Mouse (Mus musculus) heart, adult 18-20 months (tissue): ENCODE data around the gene Ttll10. TPM values are rescaled to one million over a fixed set of nuclear protein-coding genes. Genes with fewer than 3 reads are reported as not detected.
A peak's percentile ranks its signal among the peaks of the same experiment; 100 is the strongest.

ENCODE experiments used
- DNase-seq, 2 experiments: peaks; one replicate each; pipeline ENCODE4 v3.0.0; 2021 to 2022; ENCODE audit warnings: mixed read lengths in 1 of 2
- long read RNA-seq, 2 experiments: library from polyadenylated mRNA; stranded (forward); transcript quantifications; one replicate each; pipeline ENCODE4 v2.0.0; 2021
- total RNA-seq, 2 experiments: library from RNA; stranded (reverse); gene quantifications; 2 replicates each; pipeline ENCODE4 v1.2.3; 2021

The Ttll10 gene
- total RNA-seq: under 1 TPM in 1 of 2 experiments, not detected in 1; 0.33 TPM
- long read RNA-seq, experiment 1: 0 reads
- long read RNA-seq, experiment 2: 0 reads

DNA sequence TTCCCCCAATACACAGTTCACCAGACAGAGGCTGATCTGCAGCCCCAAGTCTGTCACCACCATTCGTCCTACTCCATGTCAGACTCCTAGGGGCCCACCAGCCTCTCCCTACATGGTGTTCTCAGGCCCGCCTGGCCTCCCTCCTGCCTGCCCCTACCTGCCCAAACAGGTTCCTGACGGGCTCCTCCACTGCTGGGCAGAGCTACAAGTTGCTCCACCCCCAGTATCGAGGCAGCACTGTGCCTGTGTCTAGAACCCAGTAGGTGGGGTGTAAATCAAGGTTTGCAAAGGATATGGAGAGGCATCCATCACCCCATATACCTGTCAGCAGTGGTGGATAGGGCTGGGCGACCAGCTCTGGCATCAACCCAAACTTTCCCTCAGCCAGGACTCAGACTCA, at the start of gene Ttll10:
Ttll10 (minus strand) TSS at position 154 of the 400 bp plus-strand sequence.
- DNase-seq: no peak

DNA sequence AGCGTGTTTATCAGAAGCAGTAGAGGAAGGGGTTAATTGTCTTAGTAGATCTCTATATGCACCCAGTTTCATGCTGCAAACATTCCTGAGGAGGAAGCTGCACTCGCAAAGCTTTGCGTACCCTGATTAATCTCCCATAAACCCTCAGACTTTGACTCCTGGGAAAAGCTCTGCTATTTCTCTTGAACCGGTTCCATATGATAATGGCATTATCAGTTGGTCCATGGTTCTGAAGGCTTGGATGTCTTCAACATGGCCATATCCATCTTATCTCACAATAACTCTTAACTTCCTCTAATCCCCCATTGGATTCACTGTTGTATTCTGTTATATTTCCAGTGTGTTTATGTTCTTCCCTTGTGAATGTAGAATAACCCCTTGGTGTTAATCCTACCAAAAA, 44.1 kb upstream of the Ttll10 start:
- no peak for DNase-seq

DNA sequence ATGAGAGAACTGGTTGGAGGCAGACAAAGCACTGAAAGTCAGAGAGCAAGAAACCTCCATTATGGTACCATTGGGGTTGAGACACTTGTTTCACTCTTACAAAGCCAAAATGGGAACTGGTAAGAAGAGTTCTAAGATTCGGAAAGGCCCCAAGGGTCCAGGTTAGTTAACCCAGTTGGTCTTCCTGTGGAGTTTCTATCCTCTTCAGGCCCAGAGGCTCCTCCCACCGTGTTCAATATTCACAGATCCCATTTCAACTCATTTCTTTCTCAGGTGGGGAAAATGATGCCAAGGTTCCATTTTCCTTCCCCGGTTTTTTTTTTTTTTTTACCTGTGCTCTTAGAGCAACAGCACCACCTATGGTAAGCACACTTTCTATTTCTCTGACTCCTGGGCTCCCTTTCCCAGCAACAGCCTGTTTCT, 42.3 kb upstream of the Ttll10 start:
- DNase-seq: no peak

DNA sequence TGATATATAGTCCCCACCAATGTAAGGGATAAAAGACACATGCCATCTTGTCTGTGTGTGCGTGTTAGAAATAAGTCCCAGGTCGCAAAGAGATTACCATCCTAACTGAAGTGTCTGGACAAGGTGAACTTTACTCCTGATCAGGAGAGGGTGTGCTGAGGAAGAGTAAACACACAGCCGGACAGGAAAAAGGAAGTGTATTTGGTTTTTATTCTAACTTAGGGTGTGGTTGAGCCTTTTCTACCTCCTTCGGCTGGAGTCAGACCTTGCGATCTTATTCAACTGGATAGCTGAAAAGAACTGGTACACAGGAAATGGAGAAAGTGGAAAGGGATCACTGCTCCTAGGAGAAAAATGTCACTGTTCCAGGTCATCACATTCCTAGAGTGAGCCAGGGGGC, 41.3 kb upstream of the Ttll10 start:
- no peak for DNase-seq

DNA sequence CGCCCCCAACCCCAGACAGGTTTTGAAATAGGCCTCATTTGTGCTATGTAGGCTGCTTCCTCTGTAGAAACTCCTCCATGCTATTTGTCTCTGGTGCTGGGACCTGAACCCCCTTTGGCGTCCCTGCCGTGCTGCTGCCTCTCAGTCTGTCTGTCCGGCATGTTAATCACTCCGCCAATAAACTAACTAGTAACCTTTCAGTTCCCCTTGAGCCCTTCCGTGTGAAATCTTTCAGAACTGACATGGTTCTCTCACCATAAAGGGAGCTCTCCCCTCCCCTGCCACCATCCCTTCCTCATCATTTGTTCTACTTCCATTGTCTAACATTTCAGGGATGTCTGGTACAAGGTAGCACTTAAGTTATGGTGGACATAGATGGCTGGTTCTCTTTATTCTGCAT, 40.2 kb upstream of the Ttll10 start:
- no peak for DNase-seq

DNA sequence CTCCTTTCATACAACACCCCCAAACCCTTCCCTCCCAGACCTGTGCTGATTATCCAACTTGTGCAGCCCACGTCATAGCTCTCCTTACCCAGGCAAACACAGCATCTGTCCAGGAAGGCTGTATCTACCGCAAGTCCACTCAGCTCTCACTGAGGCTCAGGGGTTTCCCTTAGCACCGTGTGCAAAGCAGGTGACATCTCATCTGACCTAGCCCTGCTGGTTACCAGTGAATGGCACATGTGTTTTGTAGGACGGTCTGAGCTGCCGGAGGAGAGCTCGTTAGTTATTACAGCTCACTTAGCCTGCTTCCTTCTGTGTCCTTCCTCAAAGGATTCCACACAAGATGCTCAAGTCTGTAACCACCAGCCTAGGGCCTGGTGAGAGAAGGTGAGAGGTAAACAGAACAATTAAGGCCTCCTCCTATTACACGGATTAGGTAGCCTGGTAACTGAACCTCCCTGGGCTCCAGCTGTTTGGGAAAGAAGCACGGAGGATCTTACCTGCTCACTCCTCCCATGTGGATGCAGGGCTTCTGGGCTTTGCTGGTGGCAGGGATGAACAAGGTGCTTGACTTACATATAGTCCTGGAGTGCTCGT, 38.7 kb upstream of the Ttll10 start:
- DNase-seq: no peak

DNA sequence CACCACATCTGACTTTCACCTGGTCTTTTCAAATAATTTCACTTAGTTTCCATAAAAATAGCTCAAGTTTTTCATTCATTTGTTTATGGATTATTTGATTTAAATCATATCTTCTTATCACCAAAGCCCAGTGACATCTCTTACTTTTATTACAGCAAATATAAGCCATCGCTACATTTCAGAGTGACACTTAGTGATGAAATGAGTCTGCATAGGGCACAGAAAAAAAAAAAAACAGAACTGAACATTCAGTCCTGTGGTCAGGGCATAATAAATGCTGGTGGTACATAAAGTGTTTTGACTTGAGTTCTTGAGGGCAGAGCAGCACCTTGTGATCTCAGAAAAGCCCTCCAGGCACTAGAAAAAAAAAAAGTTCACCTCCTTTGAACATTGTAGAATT, 37.0 kb upstream of the Ttll10 start:
- no peak for DNase-seq

DNA sequence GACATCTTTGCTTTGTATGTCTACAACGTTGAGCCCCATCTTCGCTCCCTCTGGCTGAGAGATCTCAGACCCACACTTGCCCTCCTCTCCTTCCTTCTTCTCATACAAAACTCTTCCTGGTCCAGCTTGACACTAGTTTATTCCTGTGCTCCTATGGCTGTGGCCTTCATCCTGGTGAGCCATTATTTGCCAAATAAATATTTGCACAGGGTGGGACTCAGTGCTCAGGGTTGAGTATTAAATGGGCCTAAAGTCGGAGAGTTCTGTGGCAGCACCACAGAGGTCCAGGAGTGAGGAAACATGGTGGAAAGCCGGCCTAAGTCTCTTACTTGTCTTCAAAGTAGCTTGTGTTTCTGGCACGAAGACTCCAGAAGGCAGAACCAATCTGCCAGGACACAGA, 34.5 kb upstream of the Ttll10 start:
- no peak for DNase-seq

DNA sequence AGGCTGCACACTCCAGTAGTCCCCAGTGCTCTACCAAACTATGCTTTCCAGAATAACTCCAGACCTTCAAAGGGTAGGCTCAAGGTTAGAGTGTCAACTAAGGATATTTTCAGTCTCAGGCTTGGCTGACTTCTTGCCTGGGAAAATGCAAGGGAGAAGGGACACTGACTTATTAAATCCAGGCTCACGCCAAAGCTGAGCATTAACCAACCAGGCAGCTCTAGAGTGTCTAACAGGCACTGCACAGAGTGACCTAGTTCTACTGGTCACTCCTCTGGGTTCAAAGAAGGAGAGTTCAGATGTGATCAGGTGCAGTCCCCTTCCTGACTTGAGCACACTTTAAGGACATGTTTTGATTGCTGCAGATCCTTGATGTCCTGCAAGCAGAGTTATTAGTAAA, 33.6 kb upstream of the Ttll10 start:
- no peak for DNase-seq

DNA sequence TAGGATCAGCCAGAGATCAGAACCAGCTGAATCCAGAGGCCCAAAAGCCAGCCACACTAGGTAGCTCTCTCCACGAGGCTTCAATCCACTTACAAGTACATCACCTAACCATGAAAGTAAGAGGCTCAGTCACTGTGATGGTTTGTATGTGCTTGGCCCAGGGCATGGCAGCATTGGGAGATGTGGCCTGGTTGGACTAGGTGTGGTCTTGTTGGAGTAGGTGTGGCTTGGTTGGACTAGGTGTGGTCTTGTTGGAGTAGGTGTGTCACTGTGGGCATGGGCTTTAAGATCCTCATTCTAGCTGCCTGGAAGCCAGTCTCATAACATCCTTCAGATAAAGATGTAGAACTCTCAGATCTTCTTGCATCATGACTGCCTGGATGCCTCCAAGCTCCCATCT, 32.0 kb upstream of the Ttll10 start:
- no peak for DNase-seq

DNA sequence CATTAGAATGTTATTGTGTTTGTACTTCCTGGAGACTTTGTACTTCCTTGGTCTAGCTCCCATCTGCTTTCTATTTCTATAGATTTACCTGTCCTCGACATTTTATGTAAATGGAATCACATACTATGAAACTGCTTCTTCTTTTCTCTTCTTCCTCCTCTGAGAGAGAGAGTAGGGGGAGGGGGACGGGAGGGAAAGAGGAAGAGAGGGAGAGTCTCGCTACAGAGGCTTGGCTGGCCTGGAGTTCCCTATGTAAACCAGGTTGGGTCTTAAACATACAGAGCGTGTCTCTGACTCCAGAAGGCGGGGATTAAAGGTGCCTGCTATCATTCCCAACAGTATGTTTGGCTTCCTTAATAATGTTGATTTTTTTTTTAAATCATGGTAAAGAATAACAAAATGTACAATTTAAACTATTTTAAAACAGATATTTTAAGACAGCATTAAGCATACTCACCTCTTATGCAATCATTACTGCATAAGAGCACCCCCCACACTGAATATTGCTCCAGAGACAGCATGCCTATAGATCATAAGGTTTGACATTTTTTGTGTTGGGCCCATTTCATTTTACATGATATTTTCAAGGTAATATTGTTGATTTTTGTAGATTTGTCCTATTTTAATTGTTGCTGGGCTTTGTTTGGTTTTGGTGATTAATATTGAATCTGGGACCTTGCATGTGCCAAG, 28.3 kb upstream of the Ttll10 start:
- no peak for DNase-seq

DNA sequence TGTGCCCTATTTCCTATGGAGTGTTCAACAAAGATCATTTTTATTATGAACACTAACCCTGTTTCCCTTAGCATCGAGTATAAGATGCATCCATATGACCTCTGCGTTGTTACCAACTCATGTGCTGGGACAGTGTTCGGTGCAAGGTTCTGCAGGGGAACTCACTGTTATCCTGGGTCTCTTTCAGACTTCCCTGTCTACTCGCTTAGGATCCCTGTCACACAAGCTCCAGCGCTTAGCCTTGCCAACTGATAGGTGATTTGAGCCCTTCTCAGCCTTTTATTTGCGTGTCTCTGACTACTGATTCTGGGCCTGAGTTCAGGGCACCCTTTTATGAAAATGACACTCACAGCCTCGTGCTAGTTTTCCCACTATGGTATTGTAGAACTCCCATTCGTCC, 26.0 kb upstream of the Ttll10 start:
- DNase-seq: no peak

DNA sequence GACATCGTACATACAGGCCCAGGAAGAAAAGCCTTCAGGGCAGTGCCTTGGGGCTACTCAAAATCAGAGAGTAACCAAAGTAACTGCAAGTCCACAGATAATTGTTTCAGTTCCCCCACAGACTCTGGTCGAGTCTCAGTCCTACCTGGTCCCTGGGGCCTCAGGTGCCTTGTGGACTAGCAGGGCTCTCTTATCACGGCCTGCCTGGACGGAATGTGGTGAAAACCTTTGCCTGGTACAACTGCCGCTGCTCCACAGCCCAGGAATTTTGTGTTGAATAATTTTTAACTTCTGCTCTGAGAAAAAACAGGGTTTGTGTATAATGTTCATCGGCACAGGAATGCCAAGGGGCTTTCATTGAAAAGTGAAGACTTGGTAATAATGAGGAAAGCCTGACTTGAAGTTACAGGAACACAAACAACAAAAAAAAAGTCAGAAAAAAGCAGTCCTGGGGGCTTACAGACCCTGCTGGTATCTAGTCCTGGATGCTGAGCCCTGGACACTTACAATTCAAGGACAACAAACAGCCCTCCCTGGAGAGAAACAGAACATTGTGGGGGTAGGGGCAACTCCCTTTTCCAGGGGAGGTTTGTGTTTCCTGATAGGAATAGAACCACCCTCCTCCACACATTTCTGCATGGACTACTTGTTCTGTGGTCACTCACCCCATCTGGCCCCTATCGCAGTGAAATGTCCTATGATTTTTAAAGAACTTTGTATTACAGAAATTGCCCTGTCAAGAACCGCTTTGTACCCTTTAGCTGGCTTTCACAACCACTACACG, 25.1 kb upstream of the Ttll10 start:
- no peak for DNase-seq

DNA sequence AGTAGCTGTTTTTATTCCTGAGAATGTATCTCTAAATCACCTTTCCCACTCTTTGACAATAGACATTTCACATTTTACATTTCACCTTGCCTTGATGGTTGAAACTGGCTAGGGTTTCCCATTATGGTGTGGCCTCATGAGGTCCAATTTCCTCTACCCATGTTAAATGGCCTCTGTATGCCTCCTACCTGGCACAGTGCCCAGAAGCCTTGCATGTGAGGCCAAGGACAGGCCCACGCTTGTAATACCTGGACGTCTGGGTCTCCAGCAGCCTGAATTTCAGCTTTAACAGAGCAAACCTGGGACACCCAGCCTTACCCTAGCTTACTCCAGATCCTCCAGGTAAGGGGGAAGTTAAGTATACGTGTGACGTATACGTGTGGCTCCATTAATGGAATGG, 24.1 kb upstream of the Ttll10 start:
- no peak for DNase-seq

DNA sequence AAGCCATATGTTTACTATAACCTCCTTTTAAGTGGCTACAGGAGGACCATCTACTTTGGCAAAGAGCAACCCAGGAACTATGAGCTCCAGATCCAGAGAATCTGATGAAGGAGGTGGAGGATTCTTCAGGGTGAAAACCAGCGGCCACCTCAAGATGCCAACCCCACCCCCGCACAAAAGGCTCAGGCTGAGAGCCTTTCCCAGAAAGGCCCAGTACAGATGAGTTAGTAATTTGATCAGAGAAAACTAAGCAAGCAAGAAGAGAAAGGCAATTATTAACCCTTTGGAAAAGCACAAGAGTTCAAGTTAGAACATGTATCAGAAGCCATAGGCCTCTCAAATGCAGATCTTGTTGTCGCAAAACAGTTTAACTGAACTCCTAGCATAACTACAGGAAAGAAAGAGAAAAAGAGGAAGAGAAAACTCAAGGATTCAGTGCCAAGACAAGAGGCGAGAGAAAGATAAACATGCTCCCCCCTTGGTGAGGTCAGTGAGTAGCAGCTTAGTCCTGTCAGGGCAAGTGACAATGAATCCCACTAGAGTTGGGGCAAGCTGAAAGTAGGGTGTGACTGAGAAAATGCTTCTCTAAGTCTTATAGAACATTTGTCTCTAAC, 23.5 kb upstream of the Ttll10 start:
- no peak for DNase-seq

DNA sequence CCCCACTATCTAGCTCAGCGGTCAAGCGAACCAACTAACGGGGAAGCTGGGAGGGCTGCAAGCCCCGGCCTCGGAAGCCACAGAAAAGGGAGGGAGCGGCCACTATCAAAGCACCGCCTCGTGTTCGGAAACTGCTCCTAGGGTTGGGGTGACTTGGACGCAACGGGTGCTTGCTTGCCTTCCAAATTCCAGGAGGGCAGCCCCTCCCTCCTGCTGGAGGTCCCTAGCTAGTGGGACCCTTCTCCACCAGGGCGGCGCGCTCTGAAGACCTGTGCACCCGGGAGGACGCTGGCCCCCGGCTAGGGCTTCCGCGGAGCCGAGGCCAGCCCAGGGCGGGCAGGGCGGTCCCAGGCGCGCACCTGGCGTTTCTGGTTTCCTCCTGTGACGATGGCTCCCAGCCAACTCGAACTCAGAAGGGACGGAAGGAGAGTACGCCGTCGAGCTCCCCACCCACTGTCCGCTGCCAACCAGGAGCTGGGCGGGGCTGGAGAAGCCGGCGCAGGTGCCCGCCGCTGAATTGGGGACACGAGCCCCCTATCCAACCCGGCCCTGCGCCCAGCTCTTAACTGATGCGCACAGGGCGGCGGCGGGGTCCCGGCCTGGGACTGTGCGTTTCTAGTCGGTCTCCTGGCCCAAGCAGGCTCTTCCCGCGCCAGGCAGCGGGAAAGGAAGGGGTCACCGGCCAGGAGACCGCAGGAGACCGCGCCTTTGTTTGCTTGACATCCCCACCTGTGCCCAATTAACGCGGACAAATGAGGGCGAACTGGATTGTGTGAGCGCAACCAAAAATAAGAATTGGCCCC, 18.5 kb upstream of the Ttll10 start:
- peak; percentile 22 to 26 for DNase-seq

DNA sequence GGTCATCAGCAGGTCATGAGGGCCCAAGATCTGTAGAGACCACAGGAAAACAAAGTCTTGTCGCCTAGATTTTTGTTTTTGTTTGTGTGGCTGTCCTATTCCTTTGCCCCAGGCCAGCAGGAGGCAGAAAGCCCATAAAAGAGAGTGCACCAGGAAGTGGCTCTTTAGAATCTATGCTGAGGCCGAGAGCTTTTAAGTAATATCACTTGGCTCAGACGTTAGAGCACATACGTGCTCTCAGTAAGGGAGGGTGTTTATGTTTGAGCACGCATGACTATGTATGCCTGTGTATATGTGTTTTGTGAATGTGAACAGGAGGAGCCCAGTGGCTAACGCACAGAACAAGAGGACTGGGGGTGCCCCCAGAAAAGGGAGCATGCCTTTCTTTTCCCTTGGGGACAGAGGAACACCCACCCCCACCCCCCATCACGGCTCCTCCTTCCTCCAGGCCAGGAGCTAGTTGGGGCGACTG, 17.7 kb upstream of the Ttll10 start:
- DNase-seq: no peak

DNA sequence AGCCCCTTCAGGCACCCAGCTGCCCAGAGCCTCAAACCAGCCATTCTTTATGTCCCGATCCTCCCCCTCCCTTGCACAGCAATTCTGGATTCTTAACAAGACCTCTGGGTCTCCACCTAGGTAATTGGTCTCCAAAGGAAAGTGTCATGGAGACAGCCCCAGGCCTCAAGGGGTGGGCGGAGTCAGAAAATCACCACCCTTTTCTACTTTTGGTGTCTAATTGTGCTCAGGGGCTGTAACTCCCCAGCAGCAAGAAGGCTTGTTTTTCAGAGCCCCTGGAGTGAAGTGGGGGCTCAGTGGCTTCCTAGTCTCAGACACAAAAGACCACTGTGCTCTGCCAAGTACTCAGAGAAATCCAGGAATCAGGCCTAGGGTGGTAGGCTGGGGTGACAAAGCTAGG, 11.5 kb upstream of the Ttll10 start:
- no peak for DNase-seq

DNA sequence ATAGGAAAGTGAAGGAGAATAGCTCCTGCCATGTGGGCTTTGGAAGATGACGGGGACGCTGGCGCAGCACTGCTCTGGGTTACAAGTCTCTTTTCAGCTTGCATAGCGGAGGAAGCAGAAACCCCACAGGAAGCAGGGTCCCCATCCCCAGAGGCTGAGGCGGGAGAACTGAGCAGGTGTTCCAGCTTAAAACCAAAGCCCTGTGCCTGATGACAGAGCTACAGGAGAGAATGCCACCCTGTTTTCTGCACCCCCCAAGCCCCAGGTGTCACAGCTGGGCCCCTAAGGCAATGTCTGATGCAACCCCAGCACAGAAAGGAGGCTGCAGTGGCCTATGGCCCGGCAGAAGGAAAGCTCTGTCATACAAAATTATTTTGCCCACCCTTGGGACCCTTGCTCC, 11.1 kb upstream of the Ttll10 start:
- no peak for DNase-seq

DNA sequence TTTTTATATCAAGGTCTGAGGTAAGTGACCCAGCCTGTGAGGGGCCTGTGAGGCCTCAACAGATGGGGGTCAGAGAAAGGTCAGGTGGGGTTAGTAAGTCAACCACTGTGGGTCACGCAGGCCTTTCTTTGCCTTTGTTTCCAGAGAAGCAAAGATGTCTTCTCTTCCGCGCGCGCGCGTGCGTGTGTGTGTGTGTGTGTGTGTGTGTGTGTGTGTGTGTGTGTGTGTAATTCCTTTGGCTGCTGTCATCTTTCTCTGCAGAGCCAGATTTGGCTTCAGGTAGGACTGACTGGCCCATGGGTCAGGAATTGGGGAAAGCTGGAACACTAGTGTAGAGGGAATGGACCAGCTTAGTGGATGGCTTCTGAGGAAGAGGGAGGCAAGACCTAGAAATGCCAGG, 10.5 kb upstream of the Ttll10 start:
- DNase-seq: no peak

DNA sequence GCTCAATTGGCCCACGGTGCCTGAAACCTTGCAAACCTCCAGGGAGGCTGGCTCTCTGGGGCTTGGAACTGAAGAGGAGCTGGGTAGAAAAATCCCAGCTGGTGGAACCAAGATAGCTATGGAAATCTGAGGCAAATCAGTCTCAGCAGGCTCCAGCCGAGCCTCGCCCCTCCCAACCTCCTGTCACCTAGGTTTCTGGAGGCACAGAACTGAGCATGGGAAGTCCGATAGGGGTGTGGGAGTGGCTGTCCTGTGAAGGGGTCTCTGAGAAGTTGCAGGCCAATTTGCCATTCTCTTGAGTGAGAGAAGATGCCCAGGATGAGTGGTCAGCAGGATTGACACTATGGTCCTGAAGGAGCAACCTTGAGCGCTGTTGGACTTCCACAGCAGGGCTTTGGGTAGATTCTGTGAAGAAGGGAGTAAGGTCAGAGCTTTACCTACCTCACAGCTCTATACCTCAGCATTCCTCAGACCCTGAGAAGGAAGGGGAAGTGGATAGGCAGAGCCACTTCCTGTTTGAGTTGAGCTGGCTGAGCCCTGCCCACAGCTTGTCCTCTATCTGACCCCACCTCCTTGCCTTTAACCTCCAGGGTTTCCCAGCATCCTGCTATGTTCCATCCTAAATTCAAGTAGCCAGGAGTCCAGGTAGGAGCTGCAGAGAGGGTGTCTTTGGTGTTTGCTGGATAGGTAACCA, 8.2 kb upstream of the Ttll10 start:
- no peak for DNase-seq
